Mouse (Mus musculus) G1E-ER4 (cell line): ENCODE data around the gene Copa. TPM values are rescaled to one million over a fixed set of nuclear protein-coding genes. Genes with fewer than 3 reads are reported as not detected.

Experiments
- GATA1 ChIP-seq: IDR thresholded peaks from one replicate; pipeline ENCODE4 v1.8.0; 2012; ENCODE audit warnings: low read length, inconsistent platforms
- polyA plus RNA-seq: library from polyadenylated mRNA; stranded (reverse); fragments of >175 nt; gene quantifications from 2 replicates; pipeline ENCODE4 v1.2.3, GENCODE M21; 2012

Gene Copa
- polyA plus RNA-seq, 1 experiment = 43.9 TPM

GRCm38 (mm10) chr1:172148955-172149815 is 66.9 kb downstream of the Copa start:
- TF ChIP-seq GATA1 = no peak

- TF ChIP-seq GATA1 = no peak
Observed at GRCm38 (mm10) chr1:172154536-172154935, 72.2 kb downstream of the Copa start.

GRCm38 (mm10) chr1:172155518-172155917 is 73.2 kb downstream of the Copa start:
- TF ChIP-seq GATA1 = no peak

GRCm38 (mm10) chr1:172159970-172160369 is 77.6 kb downstream of the Copa start:
- no peak for TF ChIP-seq GATA1

DNA sequence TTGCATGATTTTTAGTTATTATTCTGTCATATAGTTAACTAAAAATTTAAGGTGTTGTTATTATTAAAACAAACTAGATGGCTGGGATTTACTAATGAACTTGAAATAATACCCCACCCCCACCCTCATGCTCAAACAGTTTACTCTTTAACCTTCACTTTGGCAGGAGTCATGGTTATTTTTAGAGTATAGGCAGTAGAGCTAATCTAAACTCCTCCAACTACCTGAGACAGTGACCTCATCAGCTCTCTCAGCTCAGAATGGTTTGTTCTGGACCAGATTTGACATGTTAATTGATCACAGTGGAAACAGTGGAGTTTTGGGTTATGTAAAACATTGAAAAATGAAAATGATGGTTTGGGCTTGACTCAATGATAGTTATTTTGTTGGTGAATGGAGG is 78.2 kb downstream of the Copa start:
- no peak for TF ChIP-seq GATA1

- TF ChIP-seq GATA1 = no peak
Observed at GRCm38 (mm10) chr1:172162009-172162408, 79.7 kb downstream of the Copa start.

DNA sequence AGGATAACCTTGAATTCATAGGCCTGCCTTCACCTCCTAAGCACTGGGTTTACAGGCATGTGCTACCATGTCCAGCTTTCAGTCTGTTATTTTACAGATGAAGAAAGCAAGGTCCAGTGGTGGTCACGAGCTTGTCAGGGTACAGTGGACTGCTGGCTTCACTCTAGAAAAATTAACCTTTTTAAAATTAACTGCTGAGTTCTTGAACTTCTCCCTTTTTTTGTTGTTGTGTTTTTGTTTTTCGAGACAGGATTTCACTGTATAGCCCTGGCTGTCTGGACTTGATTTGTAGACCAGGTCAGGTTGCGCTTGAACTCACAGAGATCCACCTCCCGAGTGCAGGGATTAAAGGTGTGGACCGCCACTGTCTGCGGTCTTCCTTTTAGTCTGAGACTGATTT is 80.6 kb downstream of the Copa start:
- no peak for TF ChIP-seq GATA1

DNA sequence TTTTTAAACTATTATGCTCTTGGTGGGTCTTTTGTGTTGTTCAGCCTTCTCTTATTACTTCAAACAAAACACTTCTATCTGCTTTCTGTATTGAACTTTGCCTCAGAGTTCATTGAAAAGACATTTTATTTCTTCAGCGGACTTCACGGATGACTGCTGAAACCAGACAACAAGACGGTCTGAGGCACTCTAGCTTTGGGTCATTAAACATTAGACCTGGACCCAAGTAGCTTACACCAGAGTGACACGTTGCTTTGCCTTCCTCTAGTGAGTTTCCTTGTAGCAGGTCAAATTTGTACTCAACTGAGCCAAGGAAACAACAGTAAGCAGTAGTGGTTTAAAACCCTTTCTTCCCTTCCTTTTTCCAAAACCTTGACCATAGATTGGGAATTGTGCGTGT is 85.6 kb downstream of the Copa start:
- TF ChIP-seq GATA1 = no peak

DNA sequence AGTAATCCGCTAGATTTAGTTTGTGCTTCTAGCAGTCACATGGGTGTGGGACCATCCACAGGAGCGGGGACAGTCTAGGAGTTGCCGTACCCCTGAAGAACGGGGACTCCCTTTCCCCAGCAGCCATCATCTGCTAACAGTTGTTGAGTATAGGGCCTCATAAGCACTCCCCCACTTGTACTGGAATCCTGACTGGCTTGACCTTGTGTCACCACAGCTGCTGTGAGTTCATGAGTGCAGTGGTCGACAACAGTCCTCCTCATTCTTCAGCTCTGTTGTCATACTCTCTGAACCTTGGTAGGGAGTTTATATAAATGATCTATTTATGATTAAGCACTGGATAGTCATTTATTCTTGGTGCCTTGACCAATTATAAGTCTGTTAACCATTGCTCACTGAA is 87.5 kb downstream of the Copa start:
- TF ChIP-seq GATA1 = no peak

Other genes starting within 250 kb of the Copa start
- not detected in 2 replicates for gene Cd84, start 242.8 kb upstream of the Copa start, polyA plus RNA-seq
- gene Gm10521, start 186.9 kb upstream of the Copa start, polyA plus RNA-seq = not detected in 2 replicates
- not detected in 2 replicates for gene Slamf6, start 165.0 kb upstream of the Copa start, polyA plus RNA-seq
- not detected in 2 replicates for gene Vangl2, start 54.1 kb upstream of the Copa start, polyA plus RNA-seq
- not detected in 2 replicates for gene Nhlh1, start 25.0 kb upstream of the Copa start, polyA plus RNA-seq
- gene Ncstn, start 266 bp downstream of the Copa start, polyA plus RNA-seq = 3.7 and 3.9 TPM in 2 replicates
- gene Pex19, start 44.2 kb downstream of the Copa start, polyA plus RNA-seq = 9.8 and 29.7 TPM in 2 replicates
- 57.7 and 66.4 TPM in 2 replicates for gene Dcaf8, start 65.6 kb downstream of the Copa start, polyA plus RNA-seq
- 3.0 and 3.4 TPM in 2 replicates for gene Pea15a, start 124.3 kb downstream of the Copa start, polyA plus RNA-seq
- not detected in 2 replicates for gene Casq1, start 137.3 kb downstream of the Copa start, polyA plus RNA-seq
- gene Atp1a4, start 175.9 kb downstream of the Copa start, polyA plus RNA-seq = not detected in 2 replicates
- gene Igsf8, start 179.1 kb downstream of the Copa start, polyA plus RNA-seq = 79.6 and 93.7 TPM in 2 replicates
- not detected in 2 replicates for gene Atp1a2, start 215.5 kb downstream of the Copa start, polyA plus RNA-seq
- not detected in 2 replicates for gene Kcnj9, start 246.8 kb downstream of the Copa start, polyA plus RNA-seq